Mouse (Mus musculus) heart, embryonic 13.5 days (tissue): ENCODE data around the gene Glis3. TPM values are rescaled to one million over a fixed set of nuclear protein-coding genes. Genes with fewer than 3 reads are reported as not detected.

ENCODE experiments used
- ATAC-seq: fragments of 200-750 bp; cut with Nextera tagmentation; 2 replicates; pipeline ENCODE4 v1.8.0; 2017; ENCODE audit warnings: moderate TSS enrichment; ENCODE audit not compliant: insufficient number of reproducible peaks, low FRiP score, low TSS enrichment; ENCODE audit errors: extremely low read depth
- H3K27ac ChIP-seq: fragments of 300-500 bp; sonication (generic); replicated peaks from 2 replicates; pipeline ENCODE4 v1.5.1; 2015; ENCODE audit warnings: moderate library complexity, mild to moderate bottlenecking, inconsistent platforms
- H3K27me3 ChIP-seq: fragments of 300-500 bp; sonication (generic); replicated peaks from 2 replicates; pipeline ENCODE4 v1.6.1; 2015; ENCODE audit warnings: mild to moderate bottlenecking, inconsistent platforms
- H3K36me3 ChIP-seq: fragments of 300-500 bp; sonication (generic); 2 replicates; pipeline ENCODE4 v1.6.1; 2015; ENCODE audit warnings: mild to moderate bottlenecking, inconsistent platforms
- H3K4me1 ChIP-seq: fragments of 300-500 bp; sonication (generic); 2 replicates; pipeline ENCODE4 v1.6.1; 2015; ENCODE audit warnings: inconsistent platforms
- H3K4me2 ChIP-seq: fragments of 300-500 bp; sonication (generic); 2 replicates; pipeline ENCODE4 v1.6.1; 2015; ENCODE audit warnings: inconsistent platforms, mild to moderate bottlenecking, moderate library complexity
- H3K4me3 ChIP-seq: fragments of 300-500 bp; sonication (generic); 2 replicates; pipeline ENCODE4 v1.5.1; 2015; ENCODE audit warnings: moderate library complexity, mild to moderate bottlenecking, inconsistent platforms
- H3K9ac ChIP-seq: fragments of 300-500 bp; sonication (generic); 2 replicates; pipeline ENCODE4 v1.6.1; 2015; ENCODE audit warnings: inconsistent platforms, mild to moderate bottlenecking, moderate library complexity
- H3K9me3 ChIP-seq: fragments of 300-500 bp; sonication (generic); 2 replicates; pipeline ENCODE4 v1.6.1; 2016; ENCODE audit warnings: inconsistent platforms
- WGBS: fragments of 180-500 bp; shearing (Covaris S2); methylation state at CpG from one replicate; pipeline ENCODE4 v1.1.7; 2015; ENCODE audit warnings: mixed read lengths; 5-methylcytosine and 5-hydroxymethylcytosine counted together
- polyA plus RNA-seq: library from polyadenylated mRNA; unstranded; fragments of >200 nt; fragmentation: Nextera tagmentation; extraction: Ambion mirVana; gene quantifications from 2 replicates; pipeline ENCODE4 v1.2.1, GENCODE M21; 2015

Gene Glis3
- polyA plus RNA-seq, 1 experiment from 2014 or later = 1.1 TPM

DNA sequence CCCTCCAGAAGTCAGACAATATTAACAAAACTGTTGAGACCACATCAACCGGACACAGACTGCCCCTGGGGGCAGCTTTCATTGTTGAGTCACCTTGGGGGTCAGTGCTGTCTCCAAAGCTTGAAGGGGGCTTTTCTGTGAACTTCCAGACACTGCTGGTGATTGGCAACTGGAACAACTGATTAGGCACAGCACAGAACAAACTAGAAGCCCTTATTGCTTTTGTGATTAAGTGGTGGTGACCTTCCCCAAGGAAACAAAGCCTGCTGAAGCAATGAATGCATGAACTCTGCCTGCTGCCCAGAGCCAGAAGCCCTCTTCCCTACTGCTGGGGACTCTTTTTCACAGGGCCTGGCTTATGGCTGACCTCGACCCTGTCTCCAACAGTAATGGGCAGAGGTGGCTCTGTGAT is 377.0 kb downstream of the Glis3 start:
- no peaks in the 10 kb centered on the region for H3K36me3 ChIP-seq
- H3K9ac ChIP-seq = no peak overlapping the region
- peaks cover 16% of the 10 kb centered on the region for H3K4me1 ChIP-seq
- H3K4me2 ChIP-seq = no peak overlapping the region
- H3K27me3 ChIP-seq = no peaks in the 10 kb centered on the region
- ATAC-seq = no peak
- H3K4me3 ChIP-seq = no peak overlapping the region
- H3K9me3 ChIP-seq = no peaks in the 10 kb centered on the region
- 61% methylated on average over 2 of the region's 2 CpGs for WGBS
- H3K27ac ChIP-seq = no peak overlapping the region

GRCm38 (mm10) chr19:28300226-28300625 is 379.7 kb downstream of the Glis3 start:
- Histone ChIP-seq H3K27me3 (no peaks in the 10 kb centered on the region), H3K4me2 (no peak overlapping the region), H3K4me3 (no peak overlapping the region), H3K9ac (no peak overlapping the region), H3K9me3 (no peaks in the 10 kb centered on the region), H3K4me1 (peaks cover 16% of the 10 kb centered on the region), H3K36me3 (no peaks in the 10 kb centered on the region), H3K27ac (no peak overlapping the region)
- 63% methylated on average over 8 of the region's 8 CpGs for WGBS
- no peak for ATAC-seq

GRCm38 (mm10) chr19:28299211-28299775 is 380.6 kb downstream of the Glis3 start:
- Histone ChIP-seq H3K4me1 (peaks cover 16% of the 10 kb centered on the region), H3K4me2 (no peak overlapping the region), H3K36me3 (no peaks in the 10 kb centered on the region), H3K9me3 (no peaks in the 10 kb centered on the region), H3K27me3 (no peaks in the 10 kb centered on the region), H3K27ac (no peak overlapping the region), H3K4me3 (no peak overlapping the region), H3K9ac (no peak overlapping the region)
- ATAC-seq = no peak
- WGBS = 41% methylated on average over 11 of the region's 11 CpGs

DNA sequence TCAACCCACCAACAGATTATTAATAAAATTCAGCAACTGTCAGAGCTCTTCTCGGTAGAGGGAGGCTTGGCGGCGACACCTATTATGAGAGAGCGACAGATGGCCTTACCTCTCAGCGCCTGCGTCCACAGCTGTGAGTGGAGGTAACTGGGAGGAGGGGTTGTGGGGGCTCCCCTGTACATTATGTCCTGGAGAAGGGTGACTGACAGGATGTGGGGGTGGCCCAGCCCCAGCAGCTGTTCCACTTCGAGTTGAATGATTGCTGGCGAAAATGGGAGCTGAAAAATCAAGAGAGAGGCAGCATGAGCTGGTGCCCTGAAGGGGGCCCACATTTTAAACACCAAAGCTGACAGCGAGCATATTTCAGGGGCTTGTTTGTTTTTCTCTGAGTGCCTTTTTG is 381.2 kb downstream of the Glis3 start:
- WGBS = 58% methylated on average over 9 of the region's 9 CpGs

DNA sequence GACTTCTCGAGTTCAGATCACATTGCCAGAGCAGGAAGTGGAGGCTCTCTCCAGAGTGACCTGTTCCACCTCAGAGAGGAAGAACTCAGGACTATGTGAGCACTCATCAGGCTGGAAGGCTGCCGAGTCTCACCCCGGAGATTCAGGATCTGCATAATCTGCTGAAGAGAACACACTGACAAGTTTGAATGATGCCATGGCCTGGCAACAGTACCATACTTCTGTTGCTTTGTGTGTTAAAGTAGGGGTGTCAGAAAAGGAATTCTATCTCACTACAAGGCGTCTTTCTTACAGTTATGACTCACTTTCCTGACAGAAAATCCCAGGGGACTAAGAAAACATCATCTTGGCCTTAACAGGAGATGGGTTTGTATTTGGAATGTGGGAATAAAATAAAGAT is 388.3 kb downstream of the Glis3 start:
- Histone ChIP-seq H3K4me1 (no peaks in the 10 kb centered on the region), H3K27me3 (no peaks in the 10 kb centered on the region), H3K27ac (no peak overlapping the region), H3K36me3 (no peaks in the 10 kb centered on the region), H3K9ac (no peak overlapping the region), H3K4me3 (no peak overlapping the region), H3K4me2 (no peak overlapping the region), H3K9me3 (no peaks in the 10 kb centered on the region)
- WGBS = 45% methylated on average over 4 of the region's 4 CpGs
- no peak for ATAC-seq

More for the DNA sequence above, 381.2 kb downstream of the Glis3 start:
- Histone ChIP-seq H3K27me3 (no peaks in the 10 kb centered on the region), H3K4me1 (peaks cover 16% of the 10 kb centered on the region), H3K9me3 (no peaks in the 10 kb centered on the region), H3K4me2 (no peak overlapping the region), H3K4me3 (no peak overlapping the region), H3K9ac (no peak overlapping the region), H3K27ac (no peak overlapping the region), H3K36me3 (no peaks in the 10 kb centered on the region)
- no peak for ATAC-seq

DNA sequence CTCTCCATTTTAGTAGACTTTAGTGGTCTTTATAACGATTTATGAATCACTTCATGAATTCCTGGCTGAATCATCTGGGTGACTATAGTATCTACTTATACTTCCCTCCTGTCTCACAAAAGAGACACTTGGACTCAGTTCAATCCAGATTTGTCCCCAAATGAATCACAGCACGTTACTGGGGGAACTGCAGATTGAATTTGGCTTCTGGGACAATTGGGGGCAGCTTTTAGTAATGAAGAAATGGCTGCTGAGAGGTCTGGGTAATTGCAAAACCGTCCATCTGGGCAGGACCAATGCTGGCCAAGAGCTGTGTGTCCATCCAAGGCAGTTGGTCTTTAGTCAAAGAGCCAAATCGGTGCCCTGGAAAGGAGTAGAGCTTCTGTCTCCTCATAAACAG is 390.4 kb downstream of the Glis3 start:
- Histone ChIP-seq H3K4me2 (no peak overlapping the region), H3K9ac (no peak overlapping the region), H3K27me3 (no peaks in the 10 kb centered on the region), H3K4me1 (no peaks in the 10 kb centered on the region), H3K36me3 (no peaks in the 10 kb centered on the region), H3K27ac (no peak overlapping the region), H3K4me3 (no peak overlapping the region), H3K9me3 (no peaks in the 10 kb centered on the region)
- WGBS = 70% methylated on average over 4 of the region's 4 CpGs
- ATAC-seq = no peak

DNA sequence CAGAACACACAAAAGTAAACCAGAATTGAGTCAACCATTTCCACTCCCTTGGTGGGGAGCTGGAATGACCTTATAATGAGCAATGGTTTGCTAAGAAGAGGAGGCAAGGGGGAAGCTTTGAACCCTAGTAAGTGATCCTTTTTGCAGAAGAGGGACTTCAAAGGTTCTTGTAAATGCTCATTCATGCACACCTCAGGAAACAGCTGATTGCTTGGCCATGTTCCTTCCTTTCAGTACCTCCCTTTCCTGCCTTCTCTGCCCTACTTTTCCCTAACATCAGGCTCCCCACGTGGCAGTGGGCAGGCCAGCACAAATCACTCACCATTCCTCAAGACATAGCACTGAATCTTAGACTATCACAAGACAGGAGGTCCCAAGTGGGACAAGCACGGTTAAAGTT is 392.4 kb downstream of the Glis3 start:
- Histone ChIP-seq H3K36me3 (no peaks in the 10 kb centered on the region), H3K4me2 (no peak overlapping the region), H3K27ac (no peak overlapping the region), H3K9me3 (no peaks in the 10 kb centered on the region), H3K27me3 (no peaks in the 10 kb centered on the region), H3K9ac (no peak overlapping the region), H3K4me3 (no peak overlapping the region), H3K4me1 (no peaks in the 10 kb centered on the region)
- ATAC-seq = no peak
- 31% methylated on average over 2 of the region's 2 CpGs for WGBS

DNA sequence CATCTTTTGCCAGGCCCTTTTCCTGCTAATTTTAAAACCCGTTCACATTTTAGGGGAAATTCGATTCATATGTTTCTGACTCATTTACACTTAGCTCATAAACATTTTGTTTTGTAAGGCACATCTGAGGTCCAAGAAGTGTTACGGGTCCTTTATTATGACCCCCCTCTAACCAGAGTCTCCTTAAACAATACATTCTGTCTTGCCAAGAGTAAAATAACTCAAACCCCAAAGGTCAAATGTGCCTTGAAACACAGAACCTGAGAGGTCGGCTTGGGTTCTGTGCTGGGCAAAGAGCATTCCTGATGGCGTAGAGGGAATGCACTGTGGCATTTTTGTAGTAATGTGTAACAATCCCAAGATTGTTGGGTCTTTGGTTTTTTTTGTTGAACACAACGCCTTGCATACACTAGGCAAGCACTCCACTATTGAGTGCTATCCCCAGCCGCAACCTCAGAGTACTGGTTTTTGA is 395.7 kb downstream of the Glis3 start:
- no peak overlapping the region for H3K27ac ChIP-seq
- H3K27me3 ChIP-seq = no peaks in the 10 kb centered on the region
- no peak overlapping the region for H3K4me3 ChIP-seq
- no peak overlapping the region for H3K4me2 ChIP-seq
- H3K9me3 ChIP-seq = no peaks in the 10 kb centered on the region
- H3K36me3 ChIP-seq = no peaks in the 10 kb centered on the region
- ATAC-seq = no peak
- no peaks in the 10 kb centered on the region for H3K4me1 ChIP-seq
- no peak overlapping the region for H3K9ac ChIP-seq
- 81% methylated on average over 7 of the region's 7 CpGs for WGBS

GRCm38 (mm10) chr19:28283241-28284097 is 396.4 kb downstream of the Glis3 start:
- no peaks in the 10 kb centered on the region for H3K4me1 ChIP-seq
- no peak for ATAC-seq
- no peaks in the 10 kb centered on the region for H3K36me3 ChIP-seq
- H3K9me3 ChIP-seq = no peaks in the 10 kb centered on the region
- WGBS = 71% methylated on average over 7 of the region's 7 CpGs
- no peak overlapping the region for H3K4me2 ChIP-seq
- H3K9ac ChIP-seq = no peak overlapping the region
- no peak overlapping the region for H3K4me3 ChIP-seq
- H3K27ac ChIP-seq = no peak overlapping the region
- H3K27me3 ChIP-seq = no peaks in the 10 kb centered on the region

DNA sequence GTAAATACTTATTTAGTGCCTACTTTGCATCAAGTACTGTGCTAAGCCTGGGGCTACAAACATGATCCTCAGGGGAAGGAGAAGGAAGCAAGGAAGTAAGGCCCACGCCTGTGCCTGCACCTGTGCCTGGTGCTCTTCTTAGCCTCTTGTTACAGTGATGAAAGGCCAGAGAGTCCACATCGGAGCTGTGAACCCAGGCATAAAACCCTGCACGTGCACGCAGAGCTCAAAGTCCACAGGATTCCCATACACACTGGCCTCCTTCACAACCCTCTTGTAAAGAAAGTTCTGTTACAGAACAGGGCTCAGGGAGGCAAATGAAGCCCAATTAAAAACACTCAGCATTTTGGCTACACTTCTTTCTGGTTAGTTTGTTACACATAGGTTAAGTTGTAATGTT is 398.5 kb downstream of the Glis3 start:
- H3K4me2 ChIP-seq = no peak overlapping the region
- WGBS = 66% methylated on average over 4 of the region's 4 CpGs
- no peak overlapping the region for H3K4me3 ChIP-seq

DNA sequence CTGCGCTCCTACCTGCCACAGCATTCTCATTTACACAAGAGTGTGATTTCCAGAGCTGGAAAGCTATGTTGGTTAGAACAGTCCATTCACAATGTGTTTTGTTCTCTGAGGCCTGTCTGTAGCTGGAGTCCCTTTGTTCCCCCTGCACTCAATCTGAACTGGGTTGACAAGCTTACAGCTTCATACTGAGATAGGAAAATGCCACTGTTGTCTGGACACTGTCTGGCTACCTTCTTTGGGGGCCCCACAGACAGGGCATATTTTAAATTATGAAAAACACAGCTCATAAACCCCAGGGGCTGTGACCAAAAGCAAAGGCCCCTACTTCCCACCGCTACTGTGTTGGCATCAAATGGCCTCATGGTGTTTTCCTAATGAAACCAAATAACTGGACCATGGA is 402.8 kb downstream of the Glis3 start:
- peaks cover 10% of the 10 kb centered on the region for H3K4me1 ChIP-seq
- H3K4me2 ChIP-seq = no peak overlapping the region
- 71% methylated on average over 2 of the region's 2 CpGs for WGBS
- ATAC-seq = no peak
- no peaks in the 10 kb centered on the region for H3K36me3 ChIP-seq
- no peak overlapping the region for H3K9ac ChIP-seq
- H3K9me3 ChIP-seq = no peaks in the 10 kb centered on the region
- H3K27me3 ChIP-seq = no peaks in the 10 kb centered on the region
- H3K27ac ChIP-seq = peak overlapping the region; percentile 36; the same call in 1 of the 2 replicates
- no peak overlapping the region for H3K4me3 ChIP-seq

More for the DNA sequence above, 398.5 kb downstream of the Glis3 start:
- Histone ChIP-seq H3K4me1 (peaks cover 10% of the 10 kb centered on the region), H3K27ac (no peak overlapping the region), H3K9ac (no peak overlapping the region), H3K27me3 (no peaks in the 10 kb centered on the region), H3K36me3 (no peaks in the 10 kb centered on the region), H3K9me3 (no peaks in the 10 kb centered on the region)
- no peak for ATAC-seq

DNA sequence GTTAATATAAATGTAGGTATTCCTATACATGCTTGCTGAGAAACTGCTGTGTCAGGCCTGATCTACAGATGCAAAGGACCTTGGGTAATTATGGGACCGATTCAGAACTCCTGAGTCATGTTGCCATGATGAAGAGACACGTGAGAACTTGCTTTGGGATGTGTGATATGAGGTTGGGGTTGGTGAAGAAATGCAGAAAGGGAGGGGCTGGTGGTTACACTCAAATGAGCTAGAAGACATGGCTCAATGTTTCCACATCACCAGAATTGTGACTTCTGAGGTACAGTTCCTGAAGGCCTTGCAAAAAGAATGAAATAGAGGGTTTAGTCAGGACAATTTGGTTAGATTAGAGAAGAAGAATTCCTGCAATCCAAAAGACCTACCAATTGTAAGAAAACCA is 405.4 kb downstream of the Glis3 start:
- H3K4me2 ChIP-seq = no peak overlapping the region
- no peaks in the 10 kb centered on the region for H3K36me3 ChIP-seq
- H3K9me3 ChIP-seq = no peaks in the 10 kb centered on the region
- H3K4me1 ChIP-seq = peaks cover 10% of the 10 kb centered on the region
- H3K27me3 ChIP-seq = no peaks in the 10 kb centered on the region
- no peak overlapping the region for H3K4me3 ChIP-seq
- WGBS = 73% methylated on average over 2 of the region's 2 CpGs
- H3K9ac ChIP-seq = no peak overlapping the region
- no peak for ATAC-seq
- no peak overlapping the region for H3K27ac ChIP-seq
